Mouse (Mus musculus): Measurements from ENCODE around the gene Olfr1085.
"Not testable (repeated sequence)": the region's sequence is repeated elsewhere in the genome, so short reads cannot be mapped to it uniquely, and the experiment has no call there.

Olfr1085 gene

DNA sequence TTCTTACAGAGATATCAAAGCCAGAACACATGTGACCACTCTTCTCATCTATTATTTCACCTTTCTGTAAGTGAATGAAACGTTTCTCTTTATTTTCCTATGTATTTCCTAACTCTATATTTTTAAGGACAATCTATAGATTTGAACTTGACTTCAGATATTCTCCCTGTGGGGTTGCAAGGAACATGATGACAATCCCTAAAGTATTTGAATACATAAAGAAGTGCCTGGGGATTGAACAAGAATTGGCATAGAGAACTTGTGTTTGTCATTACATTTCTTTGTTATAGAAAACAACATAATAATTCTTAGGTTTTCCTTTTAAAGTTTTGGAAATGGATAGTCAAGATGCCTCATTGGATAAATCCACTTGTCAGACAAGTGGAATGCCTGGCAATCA lies at the start of gene Olfr1085:
TSS of gene Olfr1085 (minus strand) at position 101 of the 400 bp plus-strand sequence.
- no peak for DNase-seq (ENCODE audit: low read depth, low spot score)
- Histone ChIP-seq H3K36me3 (ENCODE audit: control insufficient read depth, insufficient read depth, low read length, poor library complexity, severe bottlenecking) (no peaks in the 10 kb centered on the region), H3K27me3 (ENCODE audit: control insufficient read depth, insufficient read depth, low read length, poor library complexity, severe bottlenecking) (no peaks in the 10 kb centered on the region)

DNA sequence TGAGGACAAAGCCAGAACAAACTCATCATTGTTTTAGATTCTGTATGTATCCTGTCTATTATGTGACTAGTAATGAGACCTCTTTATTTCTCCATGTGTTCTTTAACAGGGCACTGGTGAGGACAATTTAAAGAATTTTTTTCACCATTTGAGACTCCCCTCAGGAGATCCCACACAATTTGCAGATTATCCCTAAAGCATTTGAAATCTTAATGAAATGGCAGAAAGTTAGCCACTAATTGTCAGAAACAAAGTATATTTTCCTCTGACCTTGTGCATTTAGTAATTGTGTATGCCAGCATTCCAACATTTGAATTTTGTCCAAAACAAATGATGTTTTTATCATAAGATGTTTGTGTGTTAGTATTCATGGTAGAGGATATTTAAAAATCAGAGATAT lies 36.5 kb upstream of the Olfr1085 start, which contains the start of gene Olfr1087:
TSS of gene Olfr1087 (minus strand) at position 101 of the 400 bp plus-strand sequence.
- H3K27me3 ChIP-seq (ENCODE audit: control insufficient read depth, insufficient read depth, low read length, poor library complexity, severe bottlenecking): no peaks in the 10 kb centered on the region
- no peak for DNase-seq (ENCODE audit: low read depth, low spot score)
- no peaks in the 10 kb centered on the region for H3K36me3 ChIP-seq (ENCODE audit: control insufficient read depth, insufficient read depth, low read length, poor library complexity, severe bottlenecking)

DNA sequence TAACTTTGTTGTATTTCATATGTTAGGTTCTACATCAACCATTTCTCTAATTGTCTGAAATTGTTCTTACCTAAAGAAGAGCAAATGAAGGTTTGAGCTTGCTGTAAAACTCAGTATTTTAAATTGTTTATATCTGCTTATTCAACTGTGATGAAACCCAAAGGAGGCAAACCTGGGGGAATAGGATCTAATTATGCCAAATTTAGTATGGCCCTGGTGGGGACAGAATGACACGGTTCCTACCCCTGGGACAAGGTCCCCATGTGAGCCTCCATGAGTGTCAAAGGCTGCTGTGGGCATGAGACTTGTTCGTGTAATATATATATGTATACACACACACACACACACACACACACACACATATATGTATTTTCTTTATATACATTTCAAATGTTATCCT lies 18.2 kb upstream of the Olfr1085 start, which contains the start of gene Olfr1086:
TSS of gene Olfr1086 (minus strand) at position 101 of the 400 bp plus-strand sequence.
- DNase-seq (ENCODE audit: low read depth, low spot score): no peak
- no peaks in the 10 kb centered on the region for H3K36me3 ChIP-seq (ENCODE audit: control insufficient read depth, insufficient read depth, low read length, poor library complexity, severe bottlenecking)
- H3K27me3 ChIP-seq (ENCODE audit: control insufficient read depth, insufficient read depth, low read length, poor library complexity, severe bottlenecking): no peaks in the 10 kb centered on the region

DNA sequence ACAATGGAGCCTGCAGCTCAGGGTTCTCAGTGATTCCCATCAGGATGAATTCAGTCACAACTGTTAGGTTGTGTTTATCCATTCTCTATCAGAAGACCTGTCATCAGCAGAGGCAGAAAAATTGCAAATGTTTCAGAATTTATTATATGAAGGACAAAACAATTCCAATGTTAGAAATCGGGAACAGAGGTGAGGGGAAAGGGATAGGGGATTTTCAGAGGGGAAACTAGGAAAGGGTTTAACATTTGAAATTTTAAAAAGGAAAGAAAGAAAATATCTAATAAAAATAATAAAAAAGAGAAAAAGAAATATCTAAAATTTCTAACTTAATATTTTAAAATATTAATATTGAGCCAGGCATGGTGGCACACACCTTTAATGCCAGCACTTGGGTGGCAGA lies 22.2 kb downstream of the Olfr1085 start, which contains the start of gene Olfr1084:
TSS of gene Olfr1084 (minus strand) at position 101 of the 400 bp plus-strand sequence.
- not testable (repeated sequence) for H3K36me3 ChIP-seq (ENCODE audit: control insufficient read depth, insufficient read depth, low read length, poor library complexity, severe bottlenecking)

More for the DNA sequence above, 22.2 kb downstream of the Olfr1085 start, which contains the start of gene Olfr1084:
- not testable (repeated sequence) for H3K27me3 ChIP-seq (ENCODE audit: control insufficient read depth, insufficient read depth, low read length, poor library complexity, severe bottlenecking); DNase-seq (ENCODE audit: low read depth, low spot score)
